Mouse (Mus musculus) bone marrow, adult 2 months (tissue): ENCODE results near the gene Fut4.

Experiments used
- CTCF ChIP-seq: fragments of 200-500 bp; IDR thresholded peaks from 2 replicates; pipeline ENCODE4 v1.5.1; 2011; ENCODE audit warnings: low read length, control low read depth; ENCODE audit not compliant: control insufficient read depth, insufficient read depth
- POLR2A ChIP-seq: fragments of 200-500 bp; IDR thresholded peaks from 2 replicates; pipeline ENCODE4 v1.6.1; 2011; ENCODE audit warnings: low read depth, mild to moderate bottlenecking, control low read depth, low read length, borderline replicate concordance; ENCODE audit not compliant: control insufficient read depth

- TF ChIP-seq CTCF (no peak), POLR2A (no peak)
Observed at GRCm38 (mm10) chr9:14754469-14754868, 2.3 kb upstream of the Fut4 start.
